Mouse (Mus musculus): ENCODE data around the gene Hlcs.

DNA sequence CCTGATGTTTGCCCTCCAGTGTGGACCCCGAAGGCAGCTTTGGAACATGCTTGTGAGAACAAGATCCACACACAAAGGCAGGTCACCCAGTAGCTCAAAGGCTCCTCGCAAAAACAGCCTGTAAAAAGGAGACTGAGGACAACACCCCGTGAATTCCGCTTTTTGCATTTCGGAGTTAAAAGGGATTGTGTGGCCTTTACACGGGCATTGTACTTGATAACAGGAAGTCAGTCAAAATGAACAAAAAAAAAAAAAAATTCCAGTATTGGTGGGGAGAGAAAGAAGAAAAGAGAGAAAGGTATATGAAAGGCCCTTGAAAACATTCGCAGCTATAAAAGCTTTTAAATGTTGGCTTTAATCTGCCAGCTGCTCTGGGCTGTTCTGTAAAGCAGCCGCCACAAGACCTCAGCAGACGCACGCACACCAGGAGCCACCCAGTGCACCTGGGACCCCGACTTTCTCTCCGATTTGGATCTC is 58.9 kb downstream of the Hlcs start:
- TF ChIP-seq CTCF (IDR thresholded peaks at IDR 0.05; ENCODE audit: low read depth, low read length) (no peak), POLR2A (IDR thresholded peaks at IDR 0.05; ENCODE audit: insufficient read depth, low read length) (no peak), EP300 (IDR thresholded peaks at IDR 0.05; ENCODE audit: insufficient read depth, low read depth, low read length) (no peak)

Measured in ES-Bruce4 (cell line).